Comparison of ENCODE assay signal across 15 mouse cellular contexts in genomic region chr1:191878518-191878921, GRCm38 (mm10). TPM values are rescaled to one million over a fixed set of nuclear protein-coding genes. Genes with fewer than 3 reads are reported as not detected.
A peak's percentile ranks its signal among the peaks of the same experiment; 100 is the strongest.
DNase-seq lines count a peak whose midpoint lies in the region; ATAC-seq lines count a peak whose summit lies in the region.
"Had no signal": no experiment of that assay in that cellular context is flagged by ENCODE, and none has a peak within 500 bp of the region (broad histone marks: within the 10 kb centered on the region; RNA-seq: fewer than 3 reads in every experiment).

No protein-coding gene starts in this region.

- peak overlapping the region; percentile 35; the same call in 1 of the 2 replicates for H3K27ac ChIP-seq in heart, embryonic 11.5 days (ENCODE audit: low read depth, low read length)
- H3K27ac ChIP-seq in lung, embryonic 16.5 days (ENCODE audit: low read length) = no peak overlapping the region
- peak overlapping the region; percentile 37; the same call in 1 of the 2 replicates for H3K27ac ChIP-seq in heart, embryonic 16.5 days (ENCODE audit: low read length)
- H3K27ac ChIP-seq: heart, adult 2 months; layer of hippocampus, adult 2 months had no signal

- no peaks in the 10 kb centered on the region for H3K36me3 ChIP-seq in heart, embryonic 11.5 days (ENCODE audit: control insufficient read depth, insufficient read depth, low read length)
- H3K36me3 ChIP-seq in lung, embryonic 16.5 days (ENCODE audit: control insufficient read depth, insufficient read depth, low read length) = no peaks in the 10 kb centered on the region
- H3K36me3 ChIP-seq in heart, embryonic 16.5 days (ENCODE audit: control insufficient read depth, insufficient read depth) = no peaks in the 10 kb centered on the region

- 51% methylated on average over 4 of the region's 4 CpGs for WGBS in heart, embryonic 11.5 days (ENCODE audit: insufficient replicate concordance)
- 57% methylated on average over 4 of the region's 4 CpGs for WGBS in lung, embryonic 16.5 days
- 21% methylated on average over 4 of the region's 4 CpGs for WGBS in heart, embryonic 16.5 days

- intact Hi-C loops in heart, postnatal 36 days (cut with DNase I) = no loop called here

- H3K9ac ChIP-seq in heart, embryonic 11.5 days (ENCODE audit: low read depth, low read length) = no peak overlapping the region
- no peak overlapping the region for H3K9ac ChIP-seq in lung, embryonic 16.5 days (ENCODE audit: low read length)
- no peak overlapping the region for H3K9ac ChIP-seq in heart, embryonic 16.5 days (ENCODE audit: low read length)

- no peak for ATAC-seq in heart, embryonic 11.5 days (replicated peaks; ENCODE audit: insufficient number of reproducible peaks, low FRiP score, low TSS enrichment)
- ATAC-seq in lung, embryonic 16.5 days (ENCODE audit: low read depth) = peak; percentile 29; the same call in 1 of the 2 replicates
- ATAC-seq in heart, embryonic 16.5 days (replicated peaks; ENCODE audit: extremely low read depth, insufficient read depth, low FRiP score) = peak; percentile 53; the same call in 1 of the 2 replicates
- ATAC-seq in activated CD4-positive, CD25-positive, alpha-beta regulatory T cell, adult 4 months = no peak

- peaks cover 36% of the 10 kb centered on the region for H3K4me1 ChIP-seq in heart, embryonic 11.5 days (ENCODE audit: control insufficient read depth, insufficient read depth, low read length)
- no peaks in the 10 kb centered on the region for H3K4me1 ChIP-seq in lung, embryonic 16.5 days (replicated peaks; ENCODE audit: control insufficient read depth, insufficient read depth, low read length)
- peaks cover 22% of the 10 kb centered on the region for H3K4me1 ChIP-seq in heart, embryonic 16.5 days (ENCODE audit: control insufficient read depth, insufficient read depth, low read length)

- H3K27me3 ChIP-seq in heart, embryonic 11.5 days (ENCODE audit: control insufficient read depth, insufficient read depth, low read length) = no peaks in the 10 kb centered on the region
- no peaks in the 10 kb centered on the region for H3K27me3 ChIP-seq in lung, embryonic 16.5 days (ENCODE audit: control insufficient read depth, insufficient read depth, low read depth, low read length)
- no peaks in the 10 kb centered on the region for H3K27me3 ChIP-seq in heart, embryonic 16.5 days (ENCODE audit: control insufficient read depth, insufficient read depth, low read length)

- H3K9me3 ChIP-seq in heart, embryonic 11.5 days (replicated peaks; ENCODE audit: control insufficient read depth, low read length) = no peaks in the 10 kb centered on the region
- no peaks in the 10 kb centered on the region for H3K9me3 ChIP-seq in lung, embryonic 16.5 days (ENCODE audit: control insufficient read depth, low read length)
- H3K9me3 ChIP-seq in heart, embryonic 16.5 days (replicated peaks; ENCODE audit: control insufficient read depth, low read length) = no peaks in the 10 kb centered on the region

- no peak for DNase-seq in heart, postnatal 36 days
- DNase-seq in lung, postnatal 36 days = no peak
- peak; percentile 32 for DNase-seq in brain, adult 2 months (ENCODE audit: low read depth, low spot score)
- DNase-seq: adrenal gland, postnatal 36 days; cerebellum, adult 11-12 months; embryo, embryonic 11 days; kidney, adult 8-10 months; left cerebral cortex, postnatal 4 days; spleen, adult 18-20 months had no signal

- no peak overlapping the region for H3K4me3 ChIP-seq in heart, embryonic 11.5 days (ENCODE audit: low read depth, low read length)
- no peak overlapping the region for H3K4me3 ChIP-seq in lung, embryonic 16.5 days (ENCODE audit: low read length)
- H3K4me3 ChIP-seq in heart, embryonic 16.5 days (ENCODE audit: low read length) = no peak overlapping the region
- H3K4me3 ChIP-seq: heart, adult 2 months; layer of hippocampus, adult 2 months had no signal

- H3K4me2 ChIP-seq in heart, embryonic 11.5 days = no peak overlapping the region
- H3K4me2 ChIP-seq in lung, embryonic 16.5 days (ENCODE audit: low read depth, low read length) = no peak overlapping the region
- peak overlapping the region; percentile 15; the same call in 1 of the 2 replicates for H3K4me2 ChIP-seq in heart, embryonic 16.5 days (ENCODE audit: low read depth, low read length)

RNA-seq across cellular contexts. Expression of gene Slc30a1, which starts 28.0 kb away (rescaled TPM):
- 2.1 and 2.4 TPM in 2 replicates for polyA plus RNA-seq in heart, embryonic 11.5 days (2014; fragmentation: Nextera tagmentation; extraction: Ambion mirVana)
- 10 to 100 TPM; 19.7 to 27.2 TPM for total RNA-seq in heart, postnatal 36 days (2021)
- 1.5 and 1.8 TPM in 2 replicates for polyA plus RNA-seq in lung, embryonic 16.5 days (2015; fragmentation: Nextera tagmentation; extraction: Ambion mirVana)
- polyA plus RNA-seq in heart, embryonic 16.5 days (2015; fragmentation: Nextera tagmentation; extraction: Ambion mirVana) = 1.1 and 1.7 TPM in 2 replicates
- polyA plus RNA-seq in activated CD4-positive, CD25-positive, alpha-beta regulatory T cell, adult 4 months (2017; shearing (Covaris generic)) = 1 to 10 TPM; 1.2 to 1.4 TPM

RNA-seq across cellular contexts. Expression of gene Nek2, which starts 57.3 kb away (rescaled TPM):
- polyA plus RNA-seq in heart, embryonic 11.5 days (2014; fragmentation: Nextera tagmentation; extraction: Ambion mirVana) = 27.0 and 32.2 TPM in 2 replicates
- under 1 TPM; 0.53 to 0.70 TPM for total RNA-seq in heart, postnatal 36 days (2021)
- polyA plus RNA-seq in lung, embryonic 16.5 days (2015; fragmentation: Nextera tagmentation; extraction: Ambion mirVana) = 52.9 and 54.5 TPM in 2 replicates
- 38.5 and 38.6 TPM in 2 replicates for polyA plus RNA-seq in heart, embryonic 16.5 days (2015; fragmentation: Nextera tagmentation; extraction: Ambion mirVana)
- polyA plus RNA-seq in activated CD4-positive, CD25-positive, alpha-beta regulatory T cell, adult 4 months (2017; shearing (Covaris generic)) = 1 to 10 TPM; 4.4 to 5.0 TPM

Comparison
In these comparisons a context has a peak if more than half of its experiments do, and no peak if none do; other contexts are left out.
1. ATAC-seq: peak in lung, embryonic 16.5 days (single experiment) and heart, embryonic 16.5 days (single experiment); none in heart, embryonic 11.5 days (single experiment) and activated CD4-positive, CD25-positive, alpha-beta regulatory T cell, adult 4 months (single experiment).